Mouse (Mus musculus): ENCODE data around the gene Gm39653. TPM values are rescaled to one million over a fixed set of nuclear protein-coding genes. Genes with fewer than 3 reads are reported as not detected.

The Gm39653 gene
- polyA plus RNA-seq (2012; ENCODE audit: insufficient read depth, insufficient read length, low replicate concordance, missing spikeins) = not detected in 2 replicates

- WGBS = 89% methylated on average over 3 of the region's 3 CpGs
- no peak within 1 kb of the TSS for H3K4me3 ChIP-seq (ENCODE audit: insufficient read depth, low read depth, low read length)
- no peak for TF ChIP-seq POLR2A (IDR thresholded peaks at IDR 0.05; ENCODE audit: insufficient read depth, low read depth, low read length)
- TF ChIP-seq CTCF (IDR thresholded peaks at IDR 0.05; ENCODE audit: insufficient read depth, low read depth, low read length) = no peak
- H3K27ac ChIP-seq (ENCODE audit: insufficient read depth, low read depth, low read length) = no peak within 1 kb of the TSS
- H3K4me1 ChIP-seq (ENCODE audit: control insufficient read depth, insufficient read depth, low read length) = peaks cover 6% of the 10 kb centered on the region
Measured at GRCm38 (mm10) chr1:63615668-63616067, at the start of gene Gm39653. Gm39653 (plus strand) TSS chr1:63615968.

GRCm38 (mm10) chr1:63566501-63566900 is 49.3 kb upstream of the Gm39653 start:
- Histone ChIP-seq H3K4me1 (ENCODE audit: control insufficient read depth, insufficient read depth, low read length) (peaks cover 2% of the 10 kb centered on the region; the same call in 1 of the 2 replicates), H3K27ac (ENCODE audit: insufficient read depth, low read depth, low read length) (no peak overlapping the region), H3K4me3 (ENCODE audit: insufficient read depth, low read depth, low read length) (no peak overlapping the region)
- TF ChIP-seq POLR2A (IDR thresholded peaks at IDR 0.05; ENCODE audit: insufficient read depth, low read depth, low read length) (no peak), CTCF (IDR thresholded peaks at IDR 0.05; ENCODE audit: insufficient read depth, low read depth, low read length) (no peak)
- 31% methylated on average over 7 of the region's 7 CpGs for WGBS

GRCm38 (mm10) chr1:63567031-63567430 is 48.7 kb upstream of the Gm39653 start:
- H3K4me1 ChIP-seq (ENCODE audit: control insufficient read depth, insufficient read depth, low read length) = peaks cover 2% of the 10 kb centered on the region; the same call in 1 of the 2 replicates
- no peak for TF ChIP-seq CTCF (IDR thresholded peaks at IDR 0.05; ENCODE audit: insufficient read depth, low read depth, low read length)
- no peak for TF ChIP-seq POLR2A (IDR thresholded peaks at IDR 0.05; ENCODE audit: insufficient read depth, low read depth, low read length)
- no peak overlapping the region for H3K27ac ChIP-seq (ENCODE audit: insufficient read depth, low read depth, low read length)
- 62% methylated on average over 4 of the region's 4 CpGs for WGBS
- H3K4me3 ChIP-seq (ENCODE audit: insufficient read depth, low read depth, low read length) = no peak overlapping the region

GRCm38 (mm10) chr1:63572229-63572628 is 43.5 kb upstream of the Gm39653 start:
- TF ChIP-seq CTCF (IDR thresholded peaks at IDR 0.05; ENCODE audit: insufficient read depth, low read depth, low read length) (no peak), POLR2A (IDR thresholded peaks at IDR 0.05; ENCODE audit: insufficient read depth, low read depth, low read length) (no peak)
- WGBS = 65% methylated on average over 7 of the region's 7 CpGs

GRCm38 (mm10) chr1:63573432-63573831 is 42.3 kb upstream of the Gm39653 start:
- H3K4me1 ChIP-seq (ENCODE audit: control insufficient read depth, insufficient read depth, low read length) = no peaks in the 10 kb centered on the region
- WGBS = 45% methylated on average over 6 of the region's 6 CpGs

More at GRCm38 (mm10) chr1:63572229-63572628, 43.5 kb upstream of the Gm39653 start:
- H3K4me1 ChIP-seq (ENCODE audit: control insufficient read depth, insufficient read depth, low read length) = no peaks in the 10 kb centered on the region
- H3K27ac ChIP-seq (ENCODE audit: insufficient read depth, low read depth, low read length) = no peak overlapping the region
- H3K4me3 ChIP-seq (ENCODE audit: insufficient read depth, low read depth, low read length) = no peak overlapping the region

GRCm38 (mm10) chr1:63573864-63574611 is 41.7 kb upstream of the Gm39653 start:
- H3K4me1 ChIP-seq (ENCODE audit: control insufficient read depth, insufficient read depth, low read length) = no peaks in the 10 kb centered on the region
- no peak overlapping the region for H3K27ac ChIP-seq (ENCODE audit: insufficient read depth, low read depth, low read length)
- 83% methylated on average over 12 of the region's 12 CpGs for WGBS
- TF ChIP-seq POLR2A (IDR thresholded peaks at IDR 0.05; ENCODE audit: insufficient read depth, low read depth, low read length) (no peak), CTCF (IDR thresholded peaks at IDR 0.05; ENCODE audit: insufficient read depth, low read depth, low read length) (no peak)
- H3K4me3 ChIP-seq (ENCODE audit: insufficient read depth, low read depth, low read length) = no peak overlapping the region

More at GRCm38 (mm10) chr1:63573432-63573831, 42.3 kb upstream of the Gm39653 start:
- no peak for TF ChIP-seq CTCF (IDR thresholded peaks at IDR 0.05; ENCODE audit: insufficient read depth, low read depth, low read length)
- no peak for TF ChIP-seq POLR2A (IDR thresholded peaks at IDR 0.05; ENCODE audit: insufficient read depth, low read depth, low read length)
- no peak overlapping the region for H3K4me3 ChIP-seq (ENCODE audit: insufficient read depth, low read depth, low read length)
- no peak overlapping the region for H3K27ac ChIP-seq (ENCODE audit: insufficient read depth, low read depth, low read length)

- H3K4me1 ChIP-seq (ENCODE audit: control insufficient read depth, insufficient read depth, low read length) = no peaks in the 10 kb centered on the region
- H3K4me3 ChIP-seq (ENCODE audit: insufficient read depth, low read depth, low read length) = no peak overlapping the region
- no peak overlapping the region for H3K27ac ChIP-seq (ENCODE audit: insufficient read depth, low read depth, low read length)
- WGBS = 63% methylated on average over 5 of the region's 5 CpGs
- TF ChIP-seq CTCF (IDR thresholded peaks at IDR 0.05; ENCODE audit: insufficient read depth, low read depth, low read length) (no peak), POLR2A (IDR thresholded peaks at IDR 0.05; ENCODE audit: insufficient read depth, low read depth, low read length) (no peak)
Measured at GRCm38 (mm10) chr1:63576803-63577202, 39.0 kb upstream of the Gm39653 start.

GRCm38 (mm10) chr1:63579153-63579552 is 36.6 kb upstream of the Gm39653 start:
- Histone ChIP-seq H3K4me1 (ENCODE audit: control insufficient read depth, insufficient read depth, low read length) (no peaks in the 10 kb centered on the region), H3K27ac (ENCODE audit: insufficient read depth, low read depth, low read length) (no peak overlapping the region), H3K4me3 (ENCODE audit: insufficient read depth, low read depth, low read length) (no peak overlapping the region)
- 80% methylated on average over 8 of the region's 8 CpGs for WGBS
- no peak for TF ChIP-seq CTCF (IDR thresholded peaks at IDR 0.05; ENCODE audit: insufficient read depth, low read depth, low read length)
- TF ChIP-seq POLR2A (IDR thresholded peaks at IDR 0.05; ENCODE audit: insufficient read depth, low read depth, low read length) = no peak

GRCm38 (mm10) chr1:63586869-63587268 is 28.9 kb upstream of the Gm39653 start:
- no peak for TF ChIP-seq POLR2A (IDR thresholded peaks at IDR 0.05; ENCODE audit: insufficient read depth, low read depth, low read length)
- no peak for TF ChIP-seq CTCF (IDR thresholded peaks at IDR 0.05; ENCODE audit: insufficient read depth, low read depth, low read length)
- WGBS = 87% methylated on average over 7 of the region's 7 CpGs
- Histone ChIP-seq H3K4me1 (ENCODE audit: control insufficient read depth, insufficient read depth, low read length) (no peaks in the 10 kb centered on the region), H3K27ac (ENCODE audit: insufficient read depth, low read depth, low read length) (no peak overlapping the region), H3K4me3 (ENCODE audit: insufficient read depth, low read depth, low read length) (no peak overlapping the region)

All from olfactory bulb, adult 2 months (tissue).